Mouse (Mus musculus): ENCODE results near the gene Cyp39a1. TPM values are rescaled to one million over a fixed set of nuclear protein-coding genes. Genes with fewer than 3 reads are reported as not detected.

Gene Cyp39a1
- 0.73 and 2.0 TPM in 2 replicates for total RNA-seq (2017)

GRCm38 (mm10) chr17:43667290-43667843, at the start of gene Cyp39a1:
TSS of gene Cyp39a1 (plus strand) at chr17:43667425.
- no peak for ATAC-seq (replicated peaks; ENCODE audit: low read depth, poor library complexity, severe bottlenecking)

- ATAC-seq (replicated peaks; ENCODE audit: low read depth, poor library complexity, severe bottlenecking) = no peak
These were observed 48.1 kb upstream of the Cyp39a1 start for GRCm38 (mm10) chr17:43619156-43619555.

- ATAC-seq (replicated peaks; ENCODE audit: low read depth, poor library complexity, severe bottlenecking) = no peak
These were observed 45.1 kb upstream of the Cyp39a1 start for GRCm38 (mm10) chr17:43622076-43622475.

GRCm38 (mm10) chr17:43628246-43628645, 39.0 kb upstream of the Cyp39a1 start:
- ATAC-seq (replicated peaks; ENCODE audit: low read depth, poor library complexity, severe bottlenecking) = no peak

- ATAC-seq (replicated peaks; ENCODE audit: low read depth, poor library complexity, severe bottlenecking) = no peak
These were observed 38.2 kb upstream of the Cyp39a1 start for GRCm38 (mm10) chr17:43629026-43629495.

GRCm38 (mm10) chr17:43629496-43630426, 37.5 kb upstream of the Cyp39a1 start, which contains the start of gene Tdrd6:
TSS of gene Tdrd6 (minus strand) at chr17:43630299.
- peak; percentile 42; the same call in 1 of the 2 replicates for ATAC-seq (replicated peaks; ENCODE audit: low read depth, poor library complexity, severe bottlenecking)

- no peak for ATAC-seq (replicated peaks; ENCODE audit: low read depth, poor library complexity, severe bottlenecking)
These were observed 36.8 kb upstream of the Cyp39a1 start for GRCm38 (mm10) chr17:43630427-43630760.

GRCm38 (mm10) chr17:43637146-43637545, 30.1 kb upstream of the Cyp39a1 start:
- no peak for ATAC-seq (replicated peaks; ENCODE audit: low read depth, poor library complexity, severe bottlenecking)

GRCm38 (mm10) chr17:43640825-43641224, 26.4 kb upstream of the Cyp39a1 start:
- no peak for ATAC-seq (replicated peaks; ENCODE audit: low read depth, poor library complexity, severe bottlenecking)

GRCm38 (mm10) chr17:43643191-43643590, 24.0 kb upstream of the Cyp39a1 start:
- no peak for ATAC-seq (replicated peaks; ENCODE audit: low read depth, poor library complexity, severe bottlenecking)

- peak; percentile 29 for ATAC-seq (replicated peaks; ENCODE audit: low read depth, poor library complexity, severe bottlenecking)
These were observed 22.9 kb upstream of the Cyp39a1 start for GRCm38 (mm10) chr17:43644375-43644774.

- ATAC-seq (replicated peaks; ENCODE audit: low read depth, poor library complexity, severe bottlenecking) = 0 out of 2 replicates have a peak, but pooled peaks have one; percentile 37
These were observed 22.1 kb upstream of the Cyp39a1 start for GRCm38 (mm10) chr17:43645136-43645535.

- ATAC-seq (replicated peaks; ENCODE audit: low read depth, poor library complexity, severe bottlenecking) = no peak
These were observed 20.3 kb upstream of the Cyp39a1 start for GRCm38 (mm10) chr17:43646925-43647324.

- ATAC-seq (replicated peaks; ENCODE audit: low read depth, poor library complexity, severe bottlenecking) = peak; percentile 65; the same call in 1 of the 2 replicates
These were observed 17.4 kb upstream of the Cyp39a1 start for GRCm38 (mm10) chr17:43649641-43650436.

- ATAC-seq (replicated peaks; ENCODE audit: low read depth, poor library complexity, severe bottlenecking) = peak; percentile 78
These were observed 15.7 kb upstream of the Cyp39a1 start for GRCm38 (mm10) chr17:43651314-43652046.

- peak; percentile 98 for ATAC-seq (replicated peaks; ENCODE audit: low read depth, poor library complexity, severe bottlenecking)
These were observed 492 bp upstream of the Cyp39a1 start, which contains the start of gene Slc25a27 for GRCm38 (mm10) chr17:43666576-43667289. TSS of gene Slc25a27 (minus strand) at chr17:43667214.

- ATAC-seq (replicated peaks; ENCODE audit: low read depth, poor library complexity, severe bottlenecking) = no peak
These were observed 2.0 kb downstream of the Cyp39a1 start for GRCm38 (mm10) chr17:43669145-43669695.

- no peak for ATAC-seq (replicated peaks; ENCODE audit: low read depth, poor library complexity, severe bottlenecking)
These were observed 4.7 kb downstream of the Cyp39a1 start for GRCm38 (mm10) chr17:43671907-43672306.

- peak; percentile 68 for ATAC-seq (replicated peaks; ENCODE audit: low read depth, poor library complexity, severe bottlenecking)
These were observed 8.0 kb downstream of the Cyp39a1 start for GRCm38 (mm10) chr17:43675228-43675627.

Measured in common myeloid progenitor, adult 5-6 weeks (primary cell).